Mouse (Mus musculus) CH12.LX (cell line): ENCODE data around the gene Rin3.

Experiments
- BHLHE40 ChIP-seq: IDR thresholded peaks from 2 replicates; pipeline ENCODE4 v1.6.1; 2011; ENCODE audit warnings: mild to moderate bottlenecking, low read depth, low read length, improper control_type of control experiment
- CTCF ChIP-seq, 2 experiments: IDR thresholded peaks in 1 of 2; conservative IDR thresholded peaks in 1 of 2; 2 replicates each; pipeline ENCODE4 v1.5.1; 2011 to 2012; ENCODE audit warnings: low read depth in 2 of 2, low read length in 2 of 2, improper control_type of control experiment in 1 of 2, inconsistent platforms in 1 of 2, mild to moderate bottlenecking in 1 of 2, moderate library complexity in 1 of 2
- ELF1 ChIP-seq: IDR thresholded peaks from 2 replicates; pipeline ENCODE4 v1.6.1; 2014; ENCODE audit warnings: low read depth, mild to moderate bottlenecking, inconsistent platforms, low read length, improper control_type of control experiment
- JUN ChIP-seq: IDR thresholded peaks from 2 replicates; pipeline ENCODE4 v1.6.1; 2011; ENCODE audit warnings: low read depth, mild to moderate bottlenecking, low read length, improper control_type of control experiment, moderate library complexity; ENCODE audit not compliant: insufficient read depth
- MAX ChIP-seq: IDR thresholded peaks from 2 replicates; pipeline ENCODE4 v1.6.1; 2011; ENCODE audit warnings: low read length, improper control_type of control experiment
- MAZ ChIP-seq: IDR thresholded peaks from 2 replicates; pipeline ENCODE4 v1.6.1; 2012; ENCODE audit warnings: low read depth, mild to moderate bottlenecking, inconsistent platforms, low read length, improper control_type of control experiment, moderate library complexity
- MXI1 ChIP-seq: IDR thresholded peaks from 2 replicates; pipeline ENCODE4 v1.6.1; 2011; ENCODE audit warnings: mild to moderate bottlenecking, low read depth, low read length, improper control_type of control experiment
- NELFE ChIP-seq: IDR thresholded peaks from 2 replicates; pipeline ENCODE4 v1.6.1; 2011; ENCODE audit warnings: low read depth, low read length, improper control_type of control experiment
- POLR2A ChIP-seq: IDR thresholded peaks from 2 replicates; pipeline ENCODE4 v1.6.1; 2011; ENCODE audit warnings: low read depth, mild to moderate bottlenecking, improper control_type of control experiment, low read length
- RCOR1 ChIP-seq: conservative IDR thresholded peaks from 2 replicates; pipeline ENCODE4 v1.6.1; 2012; ENCODE audit warnings: low read depth, mild to moderate bottlenecking, inconsistent platforms, low read length, improper control_type of control experiment
- USF1 ChIP-seq: IDR thresholded peaks from 2 replicates; pipeline ENCODE4 v1.6.1; 2014; ENCODE audit warnings: low read depth, mild to moderate bottlenecking, inconsistent platforms, low read length, improper control_type of control experiment
- ZNF384 ChIP-seq: IDR thresholded peaks from 2 replicates; pipeline ENCODE4 v1.6.1; 2012; ENCODE audit warnings: low read depth, low read length, improper control_type of control experiment, inconsistent platforms

DNA sequence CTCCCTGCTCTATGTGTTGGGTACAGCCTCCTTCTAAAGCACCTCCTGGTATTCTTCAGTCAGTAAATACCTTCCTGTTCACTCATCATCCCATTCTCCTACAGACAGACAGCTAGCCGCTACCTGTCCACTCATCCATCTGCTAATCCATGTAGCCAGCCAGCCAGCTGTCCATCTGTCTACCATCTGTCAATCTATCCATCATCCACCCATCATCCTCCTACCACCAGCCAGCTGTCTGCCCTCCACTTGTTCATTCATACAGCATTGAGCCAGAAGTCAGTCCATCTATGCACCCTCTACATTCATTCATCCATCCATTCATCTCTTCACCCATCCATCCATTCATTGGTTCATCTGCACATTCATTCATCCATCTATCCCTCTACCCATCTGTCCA is 6.7 kb downstream of the Rin3 start:
- TF ChIP-seq POLR2A: no peak
- TF ChIP-seq ZNF384: no peak
- no peak for TF ChIP-seq MXI1
- no peak for TF ChIP-seq NELFE
- TF ChIP-seq CTCF (conservative IDR thresholded peaks at IDR 0.05 in 1 of 2, IDR thresholded peaks at IDR 0.05 in 1 of 2; ENCODE audit: low read depth in 2 of 2, low read length in 2 of 2): no peak
- TF ChIP-seq MAX: no peak
- TF ChIP-seq RCOR1: no peak
- TF ChIP-seq MAZ: no peak
- no peak for TF ChIP-seq ELF1
- TF ChIP-seq USF1: no peak
- no peak for TF ChIP-seq BHLHE40
- TF ChIP-seq JUN: no peak
